Mouse (Mus musculus) megakaryocyte progenitor cell, adult 5-6 weeks (primary cell): ENCODE data around the gene Yjefn3. TPM values are rescaled to one million over a fixed set of nuclear protein-coding genes. Genes with fewer than 3 reads are reported as not detected.
"Not testable (repeated sequence)": the region's sequence is repeated elsewhere in the genome, so short reads cannot be mapped to it uniquely, and the experiment has no call there.

Experiments used
- ATAC-seq: replicated peaks from 2 replicates; pipeline ENCODE4 v1.8.0; 2016; ENCODE audit warnings: mild to moderate bottlenecking, moderate TSS enrichment, inconsistent platforms; ENCODE audit not compliant: poor library complexity
- total RNA-seq, 2 experiments: library from RNA; stranded (forward) in 1 of 2; stranded (reverse) in 1 of 2; fragments of 157-497, 149-512 nt in 1 of 2; fragments of 200-1000 nt in 1 of 2; gene quantifications; 2 replicates each; pipeline versions ENCODE4 v1.2.3 to v1.2.4; 2015 to 2017

Yjefn3 gene
- total RNA-seq (2015) (not detected in 2 replicates), total RNA-seq (2017) (0.37 TPM in 1 of 2 replicates, not detected in the other)

- peak; percentile 16 for ATAC-seq
These were observed at the start of gene Yjefn3, which contains the start of the genes Tssk6 and Ndufa13 for GRCm38 (mm10) chr8:69902163-69903062. Yjefn3 (minus strand) TSS chr8:69902712. Tssk6 (plus strand) TSS chr8:69902184. Ndufa13 (minus strand) TSS chr8:69902558.

- no peak for ATAC-seq
These were observed 47.8 kb upstream of the Yjefn3 start for GRCm38 (mm10) chr8:69950300-69950699.

GRCm38 (mm10) chr8:69942495-69942894 is 40.0 kb upstream of the Yjefn3 start:
- ATAC-seq = not testable (repeated sequence)

- no peak for ATAC-seq
These were observed 37.9 kb upstream of the Yjefn3 start for GRCm38 (mm10) chr8:69940386-69940785.

GRCm38 (mm10) chr8:69939633-69940032 is 37.1 kb upstream of the Yjefn3 start:
- ATAC-seq = no peak

GRCm38 (mm10) chr8:69938245-69938982 is 35.9 kb upstream of the Yjefn3 start:
- peak; percentile 47; the same call in 1 of the 2 replicates for ATAC-seq

GRCm38 (mm10) chr8:69937466-69937865 is 35.0 kb upstream of the Yjefn3 start:
- no peak for ATAC-seq

- ATAC-seq = no peak
These were observed 33.7 kb upstream of the Yjefn3 start for GRCm38 (mm10) chr8:69936050-69936794.

- no peak for ATAC-seq
These were observed 32.9 kb upstream of the Yjefn3 start for GRCm38 (mm10) chr8:69935431-69935830.

- ATAC-seq = no peak
These were observed 32.1 kb upstream of the Yjefn3 start for GRCm38 (mm10) chr8:69934582-69934981.

GRCm38 (mm10) chr8:69933811-69934210 is 31.3 kb upstream of the Yjefn3 start:
- ATAC-seq = no peak

- ATAC-seq = no peak
These were observed 24.4 kb upstream of the Yjefn3 start for GRCm38 (mm10) chr8:69926901-69927300.

GRCm38 (mm10) chr8:69923986-69924385 is 21.5 kb upstream of the Yjefn3 start:
- ATAC-seq = no peak

- ATAC-seq = no peak
These were observed 18.6 kb upstream of the Yjefn3 start for GRCm38 (mm10) chr8:69921141-69921540.

GRCm38 (mm10) chr8:69919876-69920662 is 17.6 kb upstream of the Yjefn3 start:
- peak; percentile 63 for ATAC-seq

GRCm38 (mm10) chr8:69919010-69919409 is 16.5 kb upstream of the Yjefn3 start:
- ATAC-seq = peak; percentile 84

- no peak for ATAC-seq
These were observed 16.0 kb upstream of the Yjefn3 start for GRCm38 (mm10) chr8:69918506-69918905.

- ATAC-seq = no peak
These were observed 13.2 kb upstream of the Yjefn3 start for GRCm38 (mm10) chr8:69915748-69916147.

- no peak for ATAC-seq
These were observed 12.0 kb upstream of the Yjefn3 start for GRCm38 (mm10) chr8:69914526-69914925.

- ATAC-seq = no peak
These were observed 10.1 kb upstream of the Yjefn3 start for GRCm38 (mm10) chr8:69912478-69913074.
